Mouse (Mus musculus) ES-E14 (cell line): ENCODE data around the gene Pkp1. TPM values are rescaled to one million over a fixed set of nuclear protein-coding genes. Genes with fewer than 3 reads are reported as not detected.

Experiments used
- DNase-seq: peaks from one replicate; pipeline ENCODE4 v3.0.0-alpha.2; 2013; ENCODE audit warnings: low read depth, low spot score
- H3K27ac ChIP-seq: 2 replicates; pipeline ENCODE4 v1.5.1; 2012; ENCODE audit warnings: low read depth, mild to moderate bottlenecking, low read length, moderate library complexity, mixed read lengths; ENCODE audit not compliant: poor library complexity, insufficient read depth, severe bottlenecking
- H3K36me3 ChIP-seq: 2 replicates; pipeline ENCODE4 v1.6.1; 2012; ENCODE audit warnings: mild to moderate bottlenecking, low read length, moderate library complexity, mixed read lengths; ENCODE audit not compliant: control insufficient read depth, poor library complexity, insufficient read depth, severe bottlenecking
- H3K4me1 ChIP-seq, 2 experiments: fragments of 150-350 bp in 1 of 2; sonication (generic) in 1 of 2; 2 replicates each; pipeline ENCODE4 v1.6.1; 2012; ENCODE audit warnings: low read length in 2 of 2, mild to moderate bottlenecking in 1 of 2, mixed read lengths in 1 of 2; ENCODE audit not compliant: control insufficient read depth in 2 of 2, insufficient read depth in 2 of 2, poor library complexity in 1 of 2
- H3K4me3 ChIP-seq, 2 experiments: fragments of 150-350 bp in 1 of 2; sonication (generic) in 1 of 2; 2 replicates each; pipeline ENCODE4 v1.5.1; 2012; ENCODE audit warnings: low read length in 2 of 2, low read depth in 1 of 2, mild to moderate bottlenecking in 1 of 2, mixed read lengths in 1 of 2; ENCODE audit not compliant: insufficient read depth in 1 of 2, poor library complexity in 1 of 2, severe bottlenecking in 1 of 2
- H3K9ac ChIP-seq: 2 replicates; pipeline ENCODE4 v1.6.1; 2012; ENCODE audit warnings: low read depth, mild to moderate bottlenecking, low read length, mixed read lengths; ENCODE audit not compliant: poor library complexity, insufficient read depth, severe bottlenecking
- H3K9me3 ChIP-seq: fragments of 150-350 bp; sonication (generic); 2 replicates; pipeline ENCODE4 v1.6.1; 2012; ENCODE audit warnings: low read depth, mild to moderate bottlenecking, low read length; ENCODE audit not compliant: control insufficient read depth, insufficient read depth
- CHD2 ChIP-seq: IDR thresholded peaks from 2 replicates; pipeline ENCODE4 v1.6.1; 2014; ENCODE audit warnings: mild to moderate bottlenecking, low read depth, low read length, inconsistent platforms
- HCFC1 ChIP-seq: IDR thresholded peaks from 2 replicates; pipeline ENCODE4 v1.6.1; 2012; ENCODE audit warnings: low read length, inconsistent platforms, borderline replicate concordance; ENCODE audit not compliant: insufficient read depth
- MAFK ChIP-seq: IDR thresholded peaks from 2 replicates; pipeline ENCODE4 v1.6.1; 2014; ENCODE audit warnings: mild to moderate bottlenecking, low read depth, low read length, inconsistent platforms; ENCODE audit not compliant: insufficient read depth
- ZC3H11A ChIP-seq: IDR thresholded peaks from 2 replicates; pipeline ENCODE4 v1.6.1; 2012; ENCODE audit warnings: low read depth, mild to moderate bottlenecking, inconsistent platforms, low read length, borderline replicate concordance
- ZNF384 ChIP-seq: IDR thresholded peaks from 2 replicates; pipeline ENCODE4 v1.6.1; 2012; ENCODE audit warnings: low read depth, low read length, inconsistent platforms
- in situ Hi-C, 2 experiments: fragments of 600-800 bp; cut with MboI; formaldehyde crosslinking; loops; one replicate each; pipeline ENCODE4 v1.15.1; 2025; ENCODE audit warnings: low sequenced_read_pairs in 2 of 2, inconsistent platforms in 1 of 2; ENCODE audit not compliant: unreplicated experiment in 2 of 2
- total RNA-seq: library from RNA; depleted of rRNA; stranded (reverse); fragments of 300-350 nt; gene quantifications from 2 replicates; pipeline ENCODE4 v1.2.3, GENCODE M21; 2012; rRNA removed

Gene Pkp1
- total RNA-seq, 1 experiment = 0.09 TPM

GRCm38 (mm10) chr1:135821780-135822179, 97.2 kb downstream of the Pkp1 start:
- Histone ChIP-seq H3K9me3 (no peaks in the 10 kb centered on the region), H3K27ac (no peak overlapping the region), H3K4me1 (peaks cover 4 to 17% of the 10 kb centered on the region in 2 experiments; a peak in 2 of 4 replicates), H3K9ac (no peak overlapping the region), H3K36me3 (peaks cover 8% of the 10 kb centered on the region; the same call in 1 of the 2 replicates), H3K4me3 (no peak overlapping the region)
- no peak for DNase-seq
- in situ Hi-C loops = no loop called here
- no peak for TF ChIP-seq ZC3H11A
- TF ChIP-seq CHD2 = no peak
- TF ChIP-seq HCFC1 = no peak
- TF ChIP-seq ZNF384 = no peak
- no peak for TF ChIP-seq MAFK

Other genes starting within 250 kb of the Pkp1 start
- gene Csrp1, start 199.1 kb downstream of the Pkp1 start, total RNA-seq = 91.6 and 131 TPM in 2 replicates
- 51.1 and 70.7 TPM in 2 replicates for gene Phlda3, start 153.1 kb downstream of the Pkp1 start, total RNA-seq
- gene Tnni1, start 139.8 kb downstream of the Pkp1 start, total RNA-seq = 1.1 and 1.6 TPM in 2 replicates
- 5.2 and 9.0 TPM in 2 replicates for gene Lad1, start 100.6 kb downstream of the Pkp1 start, total RNA-seq
- gene Tnnt2, start 82.9 kb downstream of the Pkp1 start, total RNA-seq = 0.69 and 2.5 TPM in 2 replicates
- 0.04 TPM in 1 of 2 replicates, not detected in the other for gene Igfn1, start 87.1 kb upstream of the Pkp1 start, total RNA-seq
- gene Tmem9, start 88.9 kb upstream of the Pkp1 start, total RNA-seq = 52.8 and 74.5 TPM in 2 replicates
- gene Ascl5, start 131.6 kb upstream of the Pkp1 start, total RNA-seq = not detected in 2 replicates
- gene Cacna1s, start 133.5 kb upstream of the Pkp1 start, total RNA-seq = 15.8 and 17.2 TPM in 2 replicates
- 3.0 and 4.4 TPM in 2 replicates for gene Kif21b, start 212.2 kb upstream of the Pkp1 start, total RNA-seq